Mouse (Mus musculus): ENCODE results near the gene Dut. TPM values are rescaled to one million over a fixed set of nuclear protein-coding genes. Genes with fewer than 3 reads are reported as not detected.
"Not testable (repeated sequence)": the region's sequence is repeated elsewhere in the genome, so short reads cannot be mapped to it uniquely, and the experiment has no call there.

Gene Dut
- polyA plus RNA-seq, 1 experiment from 2014 or later: 110 TPM

- H3K27ac ChIP-seq (ENCODE audit: low read length): no peak overlapping the region
- no peaks in the 10 kb centered on the region for H3K4me1 ChIP-seq (ENCODE audit: control insufficient read depth, insufficient read depth, low read length)
- no peaks in the 10 kb centered on the region for H3K9me3 ChIP-seq (ENCODE audit: control insufficient read depth, low read length)
- H3K27me3 ChIP-seq (replicated peaks; ENCODE audit: control insufficient read depth, insufficient read depth, low read length): no peaks in the 10 kb centered on the region
- WGBS: 19% methylated on average over 9 of the region's 9 CpGs
- no peaks in the 10 kb centered on the region for H3K36me3 ChIP-seq (ENCODE audit: control insufficient read depth, insufficient read depth, low read length)
- no peak overlapping the region for H3K9ac ChIP-seq (ENCODE audit: low read depth, low read length)
- ATAC-seq: no peak
- H3K4me3 ChIP-seq (ENCODE audit: low read length): no peak overlapping the region
- H3K4me2 ChIP-seq (ENCODE audit: low read depth, low read length): no peak overlapping the region
These were observed 16.8 kb downstream of the Dut start for GRCm38 (mm10) chr2:125263753-125264152.

- no peaks in the 10 kb centered on the region for H3K36me3 ChIP-seq (ENCODE audit: control insufficient read depth, insufficient read depth, low read length)
- no peak overlapping the region for H3K4me3 ChIP-seq (ENCODE audit: low read length)
- H3K9me3 ChIP-seq (ENCODE audit: control insufficient read depth, low read length): peaks cover 3% of the 10 kb centered on the region; the same call in 1 of the 2 replicates
- 74% methylated on average over 1 of the region's 1 CpGs for WGBS
- H3K4me2 ChIP-seq (ENCODE audit: low read depth, low read length): no peak overlapping the region
- no peaks in the 10 kb centered on the region for H3K27me3 ChIP-seq (replicated peaks; ENCODE audit: control insufficient read depth, insufficient read depth, low read length)
- no peak overlapping the region for H3K27ac ChIP-seq (ENCODE audit: low read length)
- H3K9ac ChIP-seq (ENCODE audit: low read depth, low read length): no peak overlapping the region
- no peak for ATAC-seq
- H3K4me1 ChIP-seq (ENCODE audit: control insufficient read depth, insufficient read depth, low read length): no peaks in the 10 kb centered on the region
These were observed 21.9 kb downstream of the Dut start for GRCm38 (mm10) chr2:125268876-125269275.

GRCm38 (mm10) chr2:125275617-125276016 lies 28.6 kb downstream of the Dut start:
- Histone ChIP-seq H3K4me3 (ENCODE audit: low read length) (no peak overlapping the region), H3K9me3 (ENCODE audit: control insufficient read depth, low read length) (peaks cover 3% of the 10 kb centered on the region; the same call in 1 of the 2 replicates), H3K27ac (ENCODE audit: low read length) (no peak overlapping the region), H3K4me1 (ENCODE audit: control insufficient read depth, insufficient read depth, low read length) (no peaks in the 10 kb centered on the region), H3K9ac (ENCODE audit: low read depth, low read length) (no peak overlapping the region), H3K4me2 (ENCODE audit: low read depth, low read length) (no peak overlapping the region), H3K36me3 (ENCODE audit: control insufficient read depth, insufficient read depth, low read length) (no peaks in the 10 kb centered on the region), H3K27me3 (replicated peaks; ENCODE audit: control insufficient read depth, insufficient read depth, low read length) (no peaks in the 10 kb centered on the region)
- WGBS: 60% methylated on average over 5 of the region's 5 CpGs
- no peak for ATAC-seq

GRCm38 (mm10) chr2:125276692-125277091 lies 29.7 kb downstream of the Dut start:
- ATAC-seq: no peak

GRCm38 (mm10) chr2:125278474-125278873 lies 31.5 kb downstream of the Dut start:
- H3K9ac ChIP-seq (ENCODE audit: low read depth, low read length): no peak overlapping the region
- H3K4me2 ChIP-seq (ENCODE audit: low read depth, low read length): no peak overlapping the region
- H3K36me3 ChIP-seq (ENCODE audit: control insufficient read depth, insufficient read depth, low read length): no peaks in the 10 kb centered on the region
- no peak overlapping the region for H3K4me3 ChIP-seq (ENCODE audit: low read length)
- H3K27me3 ChIP-seq (replicated peaks; ENCODE audit: control insufficient read depth, insufficient read depth, low read length): no peaks in the 10 kb centered on the region
- no peaks in the 10 kb centered on the region for H3K4me1 ChIP-seq (ENCODE audit: control insufficient read depth, insufficient read depth, low read length)
- no peak overlapping the region for H3K27ac ChIP-seq (ENCODE audit: low read length)
- peak; percentile 84 for ATAC-seq
- 46% methylated on average over 7 of the region's 7 CpGs for WGBS
- H3K9me3 ChIP-seq (ENCODE audit: control insufficient read depth, low read length): no peaks in the 10 kb centered on the region

More at GRCm38 (mm10) chr2:125276692-125277091, 29.7 kb downstream of the Dut start:
- Histone ChIP-seq H3K4me2 (ENCODE audit: low read depth, low read length) (no peak overlapping the region), H3K27me3 (replicated peaks; ENCODE audit: control insufficient read depth, insufficient read depth, low read length) (no peaks in the 10 kb centered on the region), H3K4me1 (ENCODE audit: control insufficient read depth, insufficient read depth, low read length) (no peaks in the 10 kb centered on the region), H3K4me3 (ENCODE audit: low read length) (no peak overlapping the region), H3K36me3 (ENCODE audit: control insufficient read depth, insufficient read depth, low read length) (no peaks in the 10 kb centered on the region), H3K9me3 (ENCODE audit: control insufficient read depth, low read length) (no peaks in the 10 kb centered on the region), H3K9ac (ENCODE audit: low read depth, low read length) (no peak overlapping the region), H3K27ac (ENCODE audit: low read length) (no peak overlapping the region)
- 91% methylated on average over 5 of the region's 5 CpGs for WGBS

- not testable (repeated sequence) for ATAC-seq; H3K36me3 ChIP-seq (ENCODE audit: control insufficient read depth, insufficient read depth, low read length)
- WGBS: 80% methylated on average over 9 of the region's 9 CpGs
These were observed 33.0 kb downstream of the Dut start for GRCm38 (mm10) chr2:125279995-125280394.

GRCm38 (mm10) chr2:125282334-125283206 lies 35.6 kb downstream of the Dut start:
- Histone ChIP-seq H3K36me3 (ENCODE audit: control insufficient read depth, insufficient read depth, low read length) (no peaks in the 10 kb centered on the region), H3K4me1 (ENCODE audit: control insufficient read depth, insufficient read depth, low read length) (no peaks in the 10 kb centered on the region), H3K27ac (ENCODE audit: low read length) (no peak overlapping the region), H3K9ac (ENCODE audit: low read depth, low read length) (no peak overlapping the region), H3K27me3 (replicated peaks; ENCODE audit: control insufficient read depth, insufficient read depth, low read length) (no peaks in the 10 kb centered on the region), H3K4me2 (ENCODE audit: low read depth, low read length) (peak overlapping the region; percentile 13; the same call in 1 of the 2 replicates), H3K4me3 (ENCODE audit: low read length) (no peak overlapping the region), H3K9me3 (ENCODE audit: control insufficient read depth, low read length) (no peaks in the 10 kb centered on the region)
- WGBS: 45% methylated on average over 14 of the region's 14 CpGs
- ATAC-seq: no peak

More at GRCm38 (mm10) chr2:125279995-125280394, 33.0 kb downstream of the Dut start:
- H3K27ac ChIP-seq (ENCODE audit: low read length); H3K9me3 ChIP-seq (ENCODE audit: control insufficient read depth, low read length); H3K27me3 ChIP-seq (replicated peaks; ENCODE audit: control insufficient read depth, insufficient read depth, low read length); H3K4me3 ChIP-seq (ENCODE audit: low read length); H3K9ac ChIP-seq (ENCODE audit: low read depth, low read length); H3K4me1 ChIP-seq (ENCODE audit: control insufficient read depth, insufficient read depth, low read length); H3K4me2 ChIP-seq (ENCODE audit: low read depth, low read length): not testable (repeated sequence)

- Histone ChIP-seq H3K9me3 (ENCODE audit: control insufficient read depth, low read length) (no peaks in the 10 kb centered on the region), H3K4me3 (ENCODE audit: low read length) (no peak overlapping the region), H3K4me1 (ENCODE audit: control insufficient read depth, insufficient read depth, low read length) (no peaks in the 10 kb centered on the region), H3K27me3 (replicated peaks; ENCODE audit: control insufficient read depth, insufficient read depth, low read length) (no peaks in the 10 kb centered on the region), H3K36me3 (ENCODE audit: control insufficient read depth, insufficient read depth, low read length) (no peaks in the 10 kb centered on the region), H3K9ac (ENCODE audit: low read depth, low read length) (no peak overlapping the region), H3K27ac (ENCODE audit: low read length) (no peak overlapping the region), H3K4me2 (ENCODE audit: low read depth, low read length) (no peak overlapping the region)
- 84% methylated on average over 4 of the region's 4 CpGs for WGBS
- ATAC-seq: no peak
These were observed 38.8 kb downstream of the Dut start for GRCm38 (mm10) chr2:125285777-125286176.

GRCm38 (mm10) chr2:125290197-125290965 lies 43.4 kb downstream of the Dut start:
- Histone ChIP-seq H3K9ac (ENCODE audit: low read depth, low read length) (no peak overlapping the region), H3K4me3 (ENCODE audit: low read length) (no peak overlapping the region), H3K4me1 (ENCODE audit: control insufficient read depth, insufficient read depth, low read length) (no peaks in the 10 kb centered on the region), H3K36me3 (ENCODE audit: control insufficient read depth, insufficient read depth, low read length) (no peaks in the 10 kb centered on the region), H3K4me2 (ENCODE audit: low read depth, low read length) (no peak overlapping the region), H3K27ac (ENCODE audit: low read length) (no peak overlapping the region), H3K27me3 (replicated peaks; ENCODE audit: control insufficient read depth, insufficient read depth, low read length) (no peaks in the 10 kb centered on the region), H3K9me3 (ENCODE audit: control insufficient read depth, low read length) (no peaks in the 10 kb centered on the region)
- ATAC-seq: no peak
- 78% methylated on average over 10 of the region's 10 CpGs for WGBS

Data from intestine, embryonic 16.5 days (tissue).